Mouse (Mus musculus): ENCODE measurements around the gene Glod4.

Glod4 gene

DNA sequence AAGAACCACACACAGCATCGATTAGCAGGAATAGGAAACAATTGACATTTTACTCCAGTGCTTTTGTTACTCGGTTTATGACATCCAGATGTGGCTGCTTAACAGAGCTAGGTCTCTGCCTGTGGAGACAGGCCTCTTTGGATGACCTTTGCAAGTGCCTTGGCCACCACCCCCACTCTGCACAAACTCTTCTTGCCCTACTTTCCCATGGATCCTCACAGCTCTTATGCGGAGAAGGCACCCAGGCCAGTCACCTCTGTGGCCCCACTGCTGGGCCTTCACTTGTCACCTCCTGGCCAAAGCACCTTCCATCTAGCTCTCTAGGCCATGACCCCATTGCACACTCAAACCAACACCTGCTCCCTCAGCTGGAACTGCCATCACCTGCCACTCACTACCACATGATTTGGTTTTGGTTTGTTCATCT is 159.6 kb downstream of the Glod4 start:
- peak; percentile 67 for DNase-seq (ENCODE audit: low spot score)

DNA sequence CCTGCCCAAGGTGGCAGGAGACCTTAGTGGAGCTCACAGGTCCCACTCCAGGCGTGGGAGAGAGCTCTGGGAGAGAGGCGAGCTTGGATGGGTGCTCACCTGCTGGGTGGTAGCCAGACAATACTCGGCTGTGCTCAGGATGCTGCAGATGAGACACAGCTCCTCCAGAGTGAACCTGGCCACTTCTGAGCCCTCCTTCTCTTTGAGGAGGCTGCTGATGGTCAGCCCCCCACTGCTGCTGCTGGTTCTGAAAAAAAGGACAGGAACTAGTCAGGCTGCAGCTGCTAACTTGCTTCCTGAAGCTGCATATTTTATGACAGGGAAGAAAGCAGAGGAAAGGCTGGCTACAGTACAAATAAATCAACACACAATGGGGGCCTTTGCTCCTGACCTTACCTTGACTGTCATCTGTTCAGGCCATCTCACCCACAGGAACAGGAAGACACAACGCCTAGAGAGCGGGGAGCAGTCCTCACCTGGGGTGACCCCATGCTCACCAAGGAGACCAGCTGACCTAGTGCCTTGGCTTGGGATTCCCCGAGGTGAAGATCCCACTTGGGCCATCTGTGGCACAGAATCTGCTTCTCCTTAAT is 162.4 kb downstream of the Glod4 start:
- DNase-seq (ENCODE audit: low spot score) = no peak

DNA sequence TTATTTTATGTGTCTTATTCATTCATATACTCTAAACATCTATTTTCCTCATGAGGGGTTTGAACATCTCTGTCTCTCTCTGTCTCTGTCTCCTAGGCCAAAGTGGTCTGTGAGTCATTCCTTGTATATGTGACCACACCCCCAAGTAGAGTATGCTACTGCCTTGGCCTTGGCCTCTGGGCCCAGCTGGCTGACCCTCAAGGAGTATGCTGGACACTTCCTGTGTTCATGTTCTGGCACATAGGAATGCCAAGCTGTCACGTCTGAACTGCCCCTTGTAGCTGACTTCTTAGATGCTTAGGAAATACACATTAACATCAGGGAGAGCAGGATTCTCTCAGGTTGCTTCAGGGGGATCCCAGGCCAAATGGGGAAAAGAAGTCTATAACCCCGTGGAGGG is 163.2 kb downstream of the Glod4 start:
- no peak for DNase-seq (ENCODE audit: low spot score)

DNA sequence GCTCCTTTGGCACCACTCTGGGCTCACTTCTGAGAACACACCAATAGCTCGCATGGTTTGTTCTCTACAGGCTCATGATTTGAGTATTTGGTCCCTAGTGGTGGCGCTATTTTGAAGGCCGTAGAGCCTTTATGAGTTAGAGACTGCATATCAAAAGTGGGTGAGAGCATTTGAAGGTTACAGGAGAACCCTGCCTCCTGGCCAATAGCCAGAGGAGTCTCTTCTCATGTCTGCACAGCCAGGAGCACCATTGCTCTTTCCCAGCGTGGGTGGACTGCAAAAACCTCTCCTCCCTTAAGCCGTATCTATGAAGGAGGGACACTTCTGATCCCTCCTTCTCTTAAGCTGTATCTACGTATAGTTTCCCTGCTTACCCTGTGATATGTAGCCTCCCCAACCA is 166.2 kb downstream of the Glod4 start:
- no peak for DNase-seq (ENCODE audit: low spot score)

DNA sequence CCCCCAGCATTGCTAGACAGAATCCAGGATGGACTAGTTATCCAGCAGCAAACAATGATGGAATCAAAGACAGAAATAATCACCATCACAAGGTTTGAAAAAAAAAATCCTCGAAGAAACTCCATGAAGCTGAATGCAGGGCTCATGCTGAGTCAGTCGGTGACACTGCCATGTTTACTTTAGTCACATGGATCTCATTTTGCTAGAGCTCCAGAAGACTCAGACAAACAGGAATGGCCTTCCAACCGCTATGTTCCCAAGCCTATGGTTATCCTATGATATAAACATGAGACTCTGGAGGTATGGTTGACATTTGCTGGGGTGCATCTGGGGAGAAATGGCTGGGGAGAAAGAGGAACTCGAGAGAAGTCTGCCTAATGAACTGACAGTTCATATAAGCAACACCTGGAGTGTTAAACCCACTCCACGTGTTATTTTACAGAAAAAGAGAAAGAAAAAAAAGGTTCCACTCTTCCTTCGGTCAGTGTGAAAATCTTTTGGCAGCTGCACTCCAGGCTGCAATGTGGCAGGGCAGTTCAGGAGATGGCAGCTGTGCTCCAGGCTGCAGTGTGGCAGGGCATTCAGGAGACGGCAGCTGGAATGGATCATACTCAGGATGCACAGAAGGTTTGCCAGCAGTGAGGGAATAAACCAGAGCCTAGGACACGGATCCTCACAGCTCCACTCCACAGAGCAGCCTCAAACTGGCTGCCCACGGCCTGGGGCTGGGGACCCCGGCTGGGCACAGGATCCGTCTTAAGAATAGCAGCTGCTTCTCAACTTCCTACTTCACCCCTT is 169.0 kb downstream of the Glod4 start:
- DNase-seq (ENCODE audit: low spot score) = no peak

Measured in embryo, embryonic 10.5 days (tissue).